Mouse (Mus musculus): ENCODE data around the gene Tor1aip2. TPM values are rescaled to one million over a fixed set of nuclear protein-coding genes. Genes with fewer than 3 reads are reported as not detected.

Tor1aip2 gene
- polyA plus RNA-seq, 1 experiment from 2014 or later: 69.4 TPM

DNA sequence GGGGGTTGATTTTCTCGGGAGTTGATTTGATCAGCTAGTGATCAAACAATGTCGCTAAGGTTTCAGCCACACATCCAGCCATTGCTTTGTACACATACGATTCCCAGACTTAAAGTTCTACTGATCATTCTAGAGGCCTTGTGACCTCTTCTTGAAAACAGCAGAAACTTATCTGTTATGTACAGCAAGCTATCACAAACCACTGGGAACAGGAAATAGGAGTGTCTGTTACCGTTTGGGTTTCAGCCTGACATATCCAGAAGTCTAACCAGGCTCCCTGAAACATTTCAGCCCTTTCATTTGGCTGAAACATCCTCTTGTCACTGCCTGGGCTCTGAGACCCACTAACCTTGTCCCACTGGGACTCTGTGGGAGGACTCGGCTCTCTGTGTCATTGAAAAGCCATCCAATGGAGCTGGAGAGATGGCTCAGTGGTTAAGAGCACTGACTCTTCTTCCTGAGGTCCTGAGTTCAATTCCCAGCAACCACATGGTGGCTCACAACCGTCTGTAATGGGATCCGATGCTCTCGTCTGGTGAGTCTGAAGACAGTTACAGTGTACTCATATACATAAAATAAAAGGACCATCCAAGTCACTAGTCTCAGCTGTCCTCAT, 78.8 kb downstream of the Tor1aip2 start:
- no peaks in the 10 kb centered on the region for H3K36me3 ChIP-seq (ENCODE audit: control insufficient read depth, insufficient read depth)
- H3K4me1 ChIP-seq (replicated peaks; ENCODE audit: control insufficient read depth, insufficient read depth, low read length): no peaks in the 10 kb centered on the region; the same call in 1 of the 2 replicates
- no peak overlapping the region for H3K27ac ChIP-seq (ENCODE audit: low read length)
- H3K9me3 ChIP-seq (ENCODE audit: control insufficient read depth, low read length): no peaks in the 10 kb centered on the region
- no peak for ATAC-seq
- no peaks in the 10 kb centered on the region for H3K27me3 ChIP-seq (replicated peaks; ENCODE audit: control insufficient read depth, insufficient read depth, low read length)
- H3K9ac ChIP-seq (replicated peaks; ENCODE audit: low read depth, low read length): no peak overlapping the region
- no peak overlapping the region for H3K4me2 ChIP-seq (ENCODE audit: low read length)
- WGBS: 85% methylated on average over 8 of the region's 8 CpGs
- no peak overlapping the region for H3K4me3 ChIP-seq (replicated peaks; ENCODE audit: low read length)

DNA sequence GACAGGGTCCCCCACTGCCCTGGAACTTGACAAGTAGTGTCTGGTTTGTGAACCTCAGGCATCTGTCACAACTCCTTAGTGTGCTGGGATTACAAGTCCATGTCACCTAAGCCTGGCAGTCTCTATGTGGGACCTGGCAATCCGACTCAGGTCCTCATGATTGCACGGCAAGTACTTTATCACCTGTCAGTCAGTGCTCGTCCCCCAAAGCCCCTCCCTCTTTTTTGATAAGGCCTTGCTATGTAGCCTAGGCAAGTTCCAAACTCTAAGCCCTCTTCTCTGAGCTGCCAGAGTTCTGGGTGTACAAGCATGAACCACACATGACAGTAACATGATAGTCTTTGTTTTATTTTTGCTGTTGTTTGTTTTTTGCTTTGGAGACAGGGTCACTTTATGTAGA, 81.6 kb downstream of the Tor1aip2 start:
- 75% methylated on average over 3 of the region's 3 CpGs for WGBS
- Histone ChIP-seq H3K4me1 (replicated peaks; ENCODE audit: control insufficient read depth, insufficient read depth, low read length) (no peaks in the 10 kb centered on the region; the same call in 1 of the 2 replicates), H3K4me2 (ENCODE audit: low read length) (no peak overlapping the region), H3K9ac (replicated peaks; ENCODE audit: low read depth, low read length) (no peak overlapping the region), H3K36me3 (ENCODE audit: control insufficient read depth, insufficient read depth) (no peaks in the 10 kb centered on the region), H3K9me3 (ENCODE audit: control insufficient read depth, low read length) (no peaks in the 10 kb centered on the region), H3K27ac (ENCODE audit: low read length) (no peak overlapping the region), H3K4me3 (replicated peaks; ENCODE audit: low read length) (no peak overlapping the region), H3K27me3 (replicated peaks; ENCODE audit: control insufficient read depth, insufficient read depth, low read length) (no peaks in the 10 kb centered on the region)
- no peak for ATAC-seq

Other genes with a start within 250 kb of the Tor1aip2 start
- 19.5 and 20.4 TPM in 2 replicates for gene Qsox1, start 222.5 kb upstream of the Tor1aip2 start, polyA plus RNA-seq (2015; fragmentation: Nextera tagmentation; extraction: Ambion mirVana)
- gene Cep350, start 62.1 kb upstream of the Tor1aip2 start, polyA plus RNA-seq (2015; fragmentation: Nextera tagmentation; extraction: Ambion mirVana): 10.3 and 11.4 TPM in 2 replicates
- gene Tor1aip1, start 1.1 kb downstream of the Tor1aip2 start, polyA plus RNA-seq (2015; fragmentation: Nextera tagmentation; extraction: Ambion mirVana): 22.1 and 24.1 TPM in 2 replicates
- 1.7 and 2.6 TPM in 2 replicates for gene Fam163a, start 169.6 kb downstream of the Tor1aip2 start, polyA plus RNA-seq (2015; fragmentation: Nextera tagmentation; extraction: Ambion mirVana)

Measured in forebrain, embryonic 16.5 days (tissue).